Mouse (Mus musculus) spleen, adult 18-20 months (tissue): ENCODE results near the gene Kcnj6.

ENCODE experiments used
- DNase-seq, 2 experiments: peaks; one replicate each; pipeline ENCODE4 v3.0.0; 2022; ENCODE audit warnings: mixed read lengths in 2 of 2

Gene Kcnj6

GRCm38 (mm10) chr16:94997340-94997849 is at the start of gene Kcnj6:
Kcnj6 (minus strand) TSS chr16:94997701.
- DNase-seq, result no peak

- DNase-seq, result no peak
These were observed 12.4 kb upstream of the Kcnj6 start for GRCm38 (mm10) chr16:95009937-95010336.

- no peak for DNase-seq
These were observed 7.1 kb upstream of the Kcnj6 start for GRCm38 (mm10) chr16:95004599-95004998.

- no peak for DNase-seq
These were observed 2.0 kb upstream of the Kcnj6 start for GRCm38 (mm10) chr16:94999551-94999950.

- DNase-seq, result no peak
These were observed 1.5 kb upstream of the Kcnj6 start for GRCm38 (mm10) chr16:94999019-94999418.

DNA sequence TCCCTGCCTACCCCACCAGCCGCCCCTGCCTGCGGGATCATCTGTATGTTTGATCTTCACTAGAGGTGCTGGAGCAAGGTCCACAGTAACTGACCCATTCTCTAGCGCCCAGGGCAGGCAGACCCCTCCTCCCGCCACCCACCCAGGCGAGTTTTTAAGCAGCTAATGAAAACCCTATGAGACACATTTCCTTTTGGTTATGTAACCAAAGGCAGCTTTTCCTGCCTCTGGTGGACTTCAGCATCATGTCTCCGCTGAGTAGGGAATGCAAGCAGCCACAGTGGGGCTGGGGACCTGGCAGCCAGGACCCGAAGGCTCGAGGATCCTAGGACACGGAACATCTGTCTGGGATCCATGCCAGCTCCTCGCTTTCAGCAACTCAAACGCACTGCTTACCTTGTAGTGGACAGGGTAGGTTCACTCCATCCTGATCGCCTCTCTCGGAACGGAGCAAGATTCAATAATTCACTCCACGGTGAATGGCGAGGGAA is 665 bp downstream of the Kcnj6 start:
- DNase-seq, result no peak

GRCm38 (mm10) chr16:94995542-94996131 is 1.9 kb downstream of the Kcnj6 start:
- DNase-seq, result no peak

GRCm38 (mm10) chr16:94994924-94995323 is 2.6 kb downstream of the Kcnj6 start:
- DNase-seq, result no peak

- DNase-seq, result no peak
These were observed 3.4 kb downstream of the Kcnj6 start for GRCm38 (mm10) chr16:94994148-94994547.

- DNase-seq, result no peak
These were observed 7.4 kb downstream of the Kcnj6 start for GRCm38 (mm10) chr16:94990114-94990513.

GRCm38 (mm10) chr16:94986731-94987130 is 10.8 kb downstream of the Kcnj6 start:
- no peak for DNase-seq

- DNase-seq, result no peak
These were observed 13.2 kb downstream of the Kcnj6 start for GRCm38 (mm10) chr16:94984263-94984662.

DNA sequence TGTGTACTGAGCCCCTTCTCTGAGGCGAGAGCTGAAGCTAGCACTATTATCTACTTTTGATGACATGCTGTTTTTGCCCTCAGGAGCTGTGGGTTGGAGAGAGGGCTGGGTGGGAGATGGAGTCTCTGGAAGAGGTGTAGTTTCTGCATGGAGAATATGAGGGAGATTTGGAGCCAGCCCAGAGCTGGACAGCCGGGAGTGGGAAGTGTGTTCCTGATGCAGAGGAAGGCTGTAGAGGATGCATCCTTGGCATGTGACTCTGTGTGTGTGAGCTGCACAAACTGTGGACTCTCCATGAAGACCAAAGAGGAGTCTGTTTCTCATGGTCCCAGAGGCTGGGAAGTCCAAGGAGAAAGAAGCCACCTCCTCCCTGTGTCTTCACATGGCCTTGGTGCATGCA is 17.1 kb downstream of the Kcnj6 start:
- no peak for DNase-seq

DNA sequence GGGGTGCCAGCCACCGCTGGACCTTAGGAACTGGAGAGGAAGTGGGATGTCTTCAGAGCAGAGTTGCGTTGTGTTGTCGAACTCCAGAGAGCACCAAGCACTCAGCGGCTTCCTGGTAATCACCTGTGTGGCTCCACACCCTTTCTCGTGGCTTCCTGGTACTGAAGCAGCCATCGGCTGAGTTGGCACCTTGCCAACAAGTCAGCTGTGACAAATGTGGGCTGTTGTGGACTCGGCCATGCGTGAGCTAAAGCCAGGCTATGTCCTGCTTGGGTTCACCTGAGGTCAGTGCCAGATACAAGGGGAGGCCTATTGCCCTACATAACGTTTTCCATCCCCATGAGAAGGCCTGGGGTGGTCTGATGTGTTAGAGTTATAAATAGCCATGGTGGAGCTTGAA is 18.0 kb downstream of the Kcnj6 start:
- no peak for DNase-seq

DNA sequence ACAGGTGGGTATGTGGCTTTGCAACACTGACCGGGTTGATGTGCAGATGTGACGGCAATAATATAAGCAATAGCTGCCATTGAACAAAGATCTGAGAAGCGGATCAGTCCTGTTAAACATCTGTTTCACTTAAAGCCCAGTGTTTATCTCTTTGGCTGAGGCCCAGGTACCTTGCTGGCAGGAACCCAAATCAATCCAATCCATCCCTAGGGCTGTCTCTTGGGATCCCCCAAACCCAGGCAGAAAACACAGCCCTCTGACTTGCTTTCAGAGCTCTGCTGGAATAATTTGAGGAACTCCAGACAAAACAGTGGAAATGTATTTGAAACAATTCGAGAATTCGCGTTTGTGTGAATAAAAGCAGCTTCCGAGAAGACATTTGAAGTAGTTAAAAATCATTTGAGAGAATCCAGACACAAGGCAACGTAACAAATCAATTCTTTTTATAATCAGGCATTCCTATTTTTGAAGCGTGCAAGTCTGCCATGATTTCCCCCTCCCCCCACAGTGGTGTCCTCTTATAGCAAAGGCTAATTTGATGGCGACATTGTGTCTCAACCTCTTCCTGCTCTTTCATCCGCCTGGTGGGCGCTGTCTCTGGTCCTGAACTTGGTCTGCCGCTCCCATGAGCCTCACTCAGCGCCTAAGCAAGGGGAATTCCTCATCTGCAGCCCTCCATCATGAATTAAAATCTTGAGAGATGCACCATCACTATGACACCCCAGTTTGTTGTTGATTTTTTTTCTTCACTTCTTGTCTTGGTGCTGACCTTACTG is 25.2 kb downstream of the Kcnj6 start:
- no peak for DNase-seq

GRCm38 (mm10) chr16:94968941-94969340 is 28.6 kb downstream of the Kcnj6 start:
- DNase-seq, result no peak

- no peak for DNase-seq
These were observed 29.0 kb downstream of the Kcnj6 start for GRCm38 (mm10) chr16:94968472-94968871.

DNA sequence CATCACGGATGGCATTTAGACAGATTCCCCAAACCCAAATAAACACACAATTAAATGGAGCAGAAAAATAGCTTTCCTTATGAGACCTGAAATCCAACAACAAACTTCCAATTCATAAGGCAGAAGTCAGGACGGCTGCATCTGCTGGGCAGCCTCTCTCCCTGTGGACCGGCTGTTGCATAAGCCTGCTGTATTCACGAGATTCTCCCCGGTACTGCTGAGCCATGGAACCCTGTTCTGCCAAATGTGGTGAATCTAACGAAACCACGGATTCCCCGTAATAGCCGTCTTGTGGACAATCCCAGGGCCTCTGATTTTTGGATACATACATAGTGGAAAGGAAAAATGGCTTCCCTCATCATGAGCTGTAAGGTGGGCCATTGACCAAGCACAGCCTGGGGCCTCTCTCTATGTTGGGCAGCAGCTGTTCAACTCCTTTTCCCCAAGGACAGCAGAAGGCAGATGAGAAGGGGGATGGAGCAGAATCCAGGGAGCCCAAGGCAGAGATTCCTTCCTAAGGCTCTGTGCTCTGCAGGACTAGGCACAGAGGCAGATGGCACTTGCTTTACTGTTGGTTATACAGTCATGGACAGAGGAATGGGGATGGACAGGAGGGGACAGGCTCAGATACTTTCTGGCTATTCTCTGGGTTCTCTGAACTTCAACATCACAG is 40.2 kb downstream of the Kcnj6 start:
- DNase-seq, result no peak

GRCm38 (mm10) chr16:94956410-94956809 is 41.1 kb downstream of the Kcnj6 start:
- DNase-seq, result no peak

DNA sequence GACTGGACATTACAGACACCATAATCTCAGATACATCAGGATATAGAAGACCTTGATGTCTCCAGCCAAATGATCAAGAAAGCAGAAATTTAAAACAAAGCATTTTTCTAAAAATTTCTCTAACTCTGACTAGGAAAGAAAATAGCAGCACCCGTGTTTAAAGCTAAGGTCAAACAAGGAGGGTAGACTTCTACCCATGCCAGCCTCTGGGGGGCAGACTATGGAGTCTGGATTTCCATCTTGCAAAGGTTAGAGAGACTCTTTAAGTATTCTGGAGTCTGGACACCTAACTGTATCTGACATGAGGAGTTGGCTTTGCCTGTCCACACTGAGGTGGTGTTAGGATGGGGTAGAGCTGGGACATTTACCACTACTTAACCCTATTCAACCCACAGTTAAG is 44.2 kb downstream of the Kcnj6 start:
- DNase-seq, result no peak

DNA sequence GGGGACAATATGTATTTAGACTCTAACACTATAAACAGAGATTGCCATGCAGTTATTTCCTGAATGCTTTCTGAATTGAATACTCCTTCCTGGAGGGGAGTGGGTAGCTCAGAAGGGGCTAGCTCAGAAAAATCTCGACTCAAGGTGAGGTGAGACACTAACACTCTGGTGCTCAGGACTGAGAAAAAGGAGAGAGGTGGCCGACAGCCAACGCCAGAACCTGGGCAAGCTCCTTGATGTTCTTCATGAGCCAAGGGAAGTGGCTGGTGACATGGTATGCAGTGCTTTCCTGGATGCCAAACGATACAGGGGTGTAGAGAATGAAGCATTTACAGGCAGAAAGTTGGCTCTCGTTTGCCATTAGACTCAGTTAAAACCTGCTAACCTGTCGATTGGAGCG is 48.3 kb downstream of the Kcnj6 start:
- DNase-seq, result no peak

DNA sequence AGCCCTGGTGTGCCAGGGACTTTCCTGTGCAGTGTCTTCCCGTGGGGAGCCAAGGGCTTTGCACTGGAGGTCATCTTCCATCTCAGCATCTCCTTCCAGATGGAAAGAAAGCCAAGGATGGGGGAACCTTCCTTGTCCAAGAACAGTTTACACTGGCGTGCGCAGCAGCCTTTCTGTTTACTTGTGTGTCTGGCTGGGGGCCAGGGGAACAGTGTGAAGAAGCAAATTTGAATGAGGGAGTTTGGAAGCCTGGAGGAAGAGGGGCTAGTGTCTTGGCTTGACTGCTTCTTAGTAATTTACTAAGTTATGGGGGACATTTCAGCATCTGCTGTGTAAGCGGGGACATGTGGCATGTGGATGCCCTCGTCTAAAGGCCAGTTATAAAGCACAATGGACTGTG is 50.7 kb downstream of the Kcnj6 start:
- no peak for DNase-seq

GRCm38 (mm10) chr16:94932702-94933101 is 64.8 kb downstream of the Kcnj6 start:
- DNase-seq, result no peak
